Mouse (Mus musculus): Measurements from ENCODE around the gene Inafm2. TPM values are rescaled to one million over a fixed set of nuclear protein-coding genes. Genes with fewer than 3 reads are reported as not detected.

Gene Inafm2
- polyA plus RNA-seq, 1 experiment from 2014 or later, result 16.5 TPM

DNA sequence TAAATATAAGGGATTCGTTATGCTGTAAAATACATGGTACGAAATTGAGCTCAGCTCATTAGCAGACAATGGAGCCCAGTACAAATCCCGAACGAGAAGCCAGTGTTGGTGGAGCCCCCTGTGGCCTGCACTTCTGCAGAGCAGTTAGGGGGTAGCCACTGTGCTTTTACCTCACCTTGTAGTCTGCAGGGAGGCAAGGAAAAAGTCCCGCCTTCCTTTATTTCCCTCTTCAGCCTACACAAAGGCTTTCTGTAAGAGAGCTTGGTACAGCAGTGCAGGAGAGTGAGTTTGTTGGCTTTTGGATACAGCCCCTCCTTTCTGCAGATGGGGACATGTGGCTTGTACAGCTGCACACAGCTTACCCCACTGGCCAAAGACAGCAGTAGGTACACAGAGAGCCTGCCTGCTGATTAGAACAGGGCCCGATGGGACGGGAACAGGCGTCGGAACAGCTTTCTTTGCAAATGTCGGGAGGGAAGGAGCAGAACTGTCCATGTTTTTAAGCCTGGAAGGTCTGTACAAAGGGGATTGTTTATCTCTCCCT, 3.9 kb downstream of the Inafm2 start:
- Histone ChIP-seq H3K27me3 (peaks cover 8% of the 10 kb centered on the region), H3K4me1 (peaks cover 31% of the 10 kb centered on the region), H3K9ac (no peak overlapping the region), H3K9me3 (no peaks in the 10 kb centered on the region), H3K36me3 (no peaks in the 10 kb centered on the region), H3K4me2 (replicated peaks) (no peak overlapping the region), H3K4me3 (no peak overlapping the region), H3K27ac (no peak overlapping the region)
- ATAC-seq (ENCODE audit: insufficient number of reproducible peaks, insufficient read depth, low FRiP score, low TSS enrichment), result no peak
- WGBS, result 33% methylated on average over 10 of the region's 10 CpGs

DNA sequence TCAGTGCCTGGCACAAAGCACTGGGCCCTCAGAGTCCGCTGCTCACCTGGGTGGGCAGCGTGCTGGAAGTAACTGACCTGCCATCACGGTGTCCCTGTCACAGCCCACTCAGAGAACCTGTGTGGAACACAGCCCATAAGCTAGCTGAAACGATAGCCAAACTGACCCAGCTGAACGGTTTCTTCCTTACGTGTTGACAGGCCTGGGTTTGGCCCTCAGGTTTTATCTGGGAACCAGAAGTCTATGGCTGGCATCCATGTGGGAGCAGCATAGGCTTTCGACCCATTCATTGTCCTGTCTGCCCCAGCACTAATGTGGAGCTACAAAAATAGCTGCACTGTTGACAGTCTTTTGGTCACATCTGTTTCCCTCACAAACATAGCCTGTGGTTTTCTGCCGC, 4.9 kb downstream of the Inafm2 start:
- Histone ChIP-seq H3K4me1 (peaks cover 25% of the 10 kb centered on the region), H3K4me3 (no peak overlapping the region), H3K9me3 (no peaks in the 10 kb centered on the region), H3K4me2 (replicated peaks) (no peak overlapping the region), H3K36me3 (no peaks in the 10 kb centered on the region), H3K27me3 (no peaks in the 10 kb centered on the region), H3K9ac (no peak overlapping the region), H3K27ac (no peak overlapping the region)
- WGBS, result 77% methylated on average over 8 of the region's 8 CpGs
- no peak for ATAC-seq (ENCODE audit: insufficient number of reproducible peaks, insufficient read depth, low FRiP score, low TSS enrichment)

DNA sequence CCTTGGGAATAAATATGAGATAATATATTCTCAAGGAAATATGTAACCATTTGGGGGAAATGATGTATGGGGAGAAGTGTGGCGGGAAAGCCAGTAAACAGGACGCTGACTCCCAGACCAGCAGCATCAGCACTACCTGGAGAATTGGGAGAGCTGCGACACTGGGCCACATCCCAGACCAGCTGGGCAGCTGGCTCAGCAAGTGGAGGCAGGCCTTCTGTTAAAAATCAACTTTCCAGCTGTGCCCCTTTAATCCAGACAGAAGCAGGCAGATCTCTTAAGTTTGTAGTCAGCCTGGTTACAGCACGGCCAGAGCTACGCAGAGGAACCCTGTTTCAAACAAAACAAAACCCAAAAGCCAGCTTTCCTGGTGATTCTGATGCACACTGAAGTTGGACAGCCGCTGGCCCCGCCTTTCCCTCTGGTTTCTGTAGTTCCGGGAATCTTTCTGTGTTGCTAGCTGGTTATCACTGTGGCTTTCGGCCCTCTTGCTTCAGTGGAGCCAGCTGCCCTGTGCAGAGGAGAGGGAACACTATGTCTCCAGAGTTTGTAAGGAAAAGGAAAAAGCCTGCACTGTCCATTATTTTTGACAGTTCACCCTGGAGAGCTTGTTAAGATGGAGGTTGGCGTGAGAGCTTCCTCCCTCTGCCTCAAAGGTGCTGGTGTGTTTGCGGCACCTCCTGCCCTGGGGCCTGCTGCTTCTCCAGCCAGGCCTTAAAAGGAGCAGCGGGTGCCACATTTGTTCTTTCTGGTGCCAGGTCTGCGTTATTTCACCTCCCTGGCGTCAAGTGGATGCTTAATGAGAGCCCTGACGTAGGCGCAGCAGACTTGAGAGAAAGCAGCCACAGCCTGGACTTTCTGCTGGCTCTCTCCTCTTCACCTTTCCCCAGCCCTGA, 6.6 kb downstream of the Inafm2 start:
- no peak overlapping the region for H3K4me3 ChIP-seq
- no peak overlapping the region for H3K4me2 ChIP-seq (replicated peaks)
- H3K27ac ChIP-seq, result 0 out of 2 replicates have a peak overlapping the region, but pooled peaks have one; percentile 12
- H3K36me3 ChIP-seq, result no peaks in the 10 kb centered on the region
- no peaks in the 10 kb centered on the region for H3K9me3 ChIP-seq
- peaks cover 23% of the 10 kb centered on the region for H3K4me1 ChIP-seq
- no peak overlapping the region for H3K9ac ChIP-seq
- WGBS, result 69% methylated on average over 16 of the region's 16 CpGs
- no peaks in the 10 kb centered on the region for H3K27me3 ChIP-seq
- no peak for ATAC-seq (ENCODE audit: insufficient number of reproducible peaks, insufficient read depth, low FRiP score, low TSS enrichment)

DNA sequence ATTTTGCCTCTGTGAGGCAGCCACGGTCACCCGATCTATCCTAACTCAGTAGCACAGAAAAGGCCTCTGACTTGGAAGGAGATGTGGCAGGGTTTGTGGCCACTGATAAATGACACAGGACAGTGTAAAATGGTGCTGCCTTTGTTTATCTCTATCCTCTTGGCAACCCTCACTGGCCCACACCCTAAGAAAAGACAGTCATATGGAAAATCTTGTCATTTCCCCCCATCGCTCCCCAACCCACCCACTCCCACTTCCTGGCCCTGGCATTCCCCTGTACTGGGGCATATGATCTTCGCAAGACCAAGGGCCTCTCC, 7.2 kb downstream of the Inafm2 start:
- ATAC-seq (ENCODE audit: insufficient number of reproducible peaks, insufficient read depth, low FRiP score, low TSS enrichment), result no peak
- 75% methylated on average over 4 of the region's 4 CpGs for WGBS
- 0 out of 2 replicates have a peak overlapping the region, but pooled peaks have one; percentile 12 for H3K27ac ChIP-seq

DNA sequence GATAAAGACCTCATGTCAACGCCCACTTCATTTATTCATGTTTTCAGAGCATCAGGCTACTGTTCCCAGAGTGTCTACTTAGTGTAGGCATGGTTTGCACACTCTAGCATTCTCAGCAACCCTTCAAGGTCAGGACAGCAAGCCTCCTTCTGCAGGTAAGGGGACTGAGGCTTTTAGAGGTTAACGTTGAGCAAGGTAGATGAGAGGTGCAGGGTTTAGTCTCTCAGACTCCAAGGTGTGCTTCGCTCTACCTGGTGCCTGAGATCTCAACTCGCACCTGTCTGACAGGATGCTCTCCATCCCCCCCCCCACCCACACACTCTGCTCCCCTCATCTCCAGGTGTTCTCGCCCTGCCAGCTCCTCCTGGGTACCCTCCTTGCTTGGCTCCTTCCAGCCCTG, 8.6 kb downstream of the Inafm2 start:
- no peak for ATAC-seq (ENCODE audit: insufficient number of reproducible peaks, insufficient read depth, low FRiP score, low TSS enrichment)
- Histone ChIP-seq H3K27me3 (no peaks in the 10 kb centered on the region), H3K36me3 (no peaks in the 10 kb centered on the region), H3K4me3 (no peak overlapping the region), H3K4me1 (peaks cover 9% of the 10 kb centered on the region), H3K4me2 (replicated peaks) (no peak overlapping the region), H3K27ac (no peak overlapping the region), H3K9ac (no peak overlapping the region), H3K9me3 (no peaks in the 10 kb centered on the region)
- 88% methylated on average over 5 of the region's 5 CpGs for WGBS

More for the DNA sequence above, 7.2 kb downstream of the Inafm2 start:
- H3K9me3 ChIP-seq, result no peaks in the 10 kb centered on the region
- no peaks in the 10 kb centered on the region for H3K36me3 ChIP-seq
- no peak overlapping the region for H3K4me3 ChIP-seq
- no peak overlapping the region for H3K4me2 ChIP-seq (replicated peaks)
- no peak overlapping the region for H3K9ac ChIP-seq
- H3K4me1 ChIP-seq, result peaks cover 18% of the 10 kb centered on the region
- no peaks in the 10 kb centered on the region for H3K27me3 ChIP-seq

DNA sequence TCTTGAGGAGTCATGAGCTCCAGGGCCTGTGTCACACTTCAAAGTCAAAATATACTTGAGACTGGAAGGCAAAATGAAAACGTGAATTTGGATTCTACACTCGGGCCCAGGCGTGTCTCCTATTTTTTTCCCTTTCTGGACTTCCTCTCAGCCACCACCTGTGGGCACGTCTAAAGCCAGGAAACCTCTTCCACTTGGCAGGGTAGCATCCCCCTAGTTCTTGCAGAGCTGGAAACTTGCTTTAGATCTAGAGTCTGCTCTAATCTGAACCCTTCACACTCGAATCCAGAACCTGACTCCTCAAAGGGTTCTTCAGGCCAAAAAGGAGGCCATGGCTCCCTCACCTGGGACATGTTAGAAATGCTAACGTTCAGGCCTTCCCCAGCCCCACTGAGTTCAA, 9.8 kb downstream of the Inafm2 start:
- Histone ChIP-seq H3K4me1 (peaks cover 5% of the 10 kb centered on the region; the same call in 1 of the 2 replicates), H3K36me3 (no peaks in the 10 kb centered on the region), H3K9me3 (no peaks in the 10 kb centered on the region), H3K27me3 (peaks cover 2% of the 10 kb centered on the region; the same call in 1 of the 2 replicates), H3K4me3 (no peak overlapping the region), H3K9ac (no peak overlapping the region), H3K27ac (no peak overlapping the region), H3K4me2 (replicated peaks) (no peak overlapping the region)
- no peak for ATAC-seq (ENCODE audit: insufficient number of reproducible peaks, insufficient read depth, low FRiP score, low TSS enrichment)
- WGBS, result 79% methylated on average over 6 of the region's 6 CpGs

DNA sequence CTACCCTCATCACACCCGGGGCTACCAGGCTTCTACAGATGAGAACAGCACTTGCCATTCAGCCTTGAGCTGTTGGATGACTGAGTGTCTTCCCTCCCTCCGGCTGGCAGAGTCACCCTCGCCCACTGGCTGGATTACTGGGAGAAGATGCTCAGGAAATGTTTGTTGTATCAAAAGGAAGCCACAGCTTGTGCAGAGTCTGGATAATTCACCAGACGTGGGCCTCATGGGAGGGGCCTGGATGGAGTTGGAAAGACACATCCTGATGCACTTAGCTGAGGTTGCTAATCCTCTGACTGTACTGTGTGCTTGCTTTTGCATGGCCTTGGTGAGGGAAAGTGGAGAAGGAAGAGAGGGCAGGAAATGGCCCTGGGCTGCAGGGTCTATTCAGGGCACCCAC, 10.5 kb downstream of the Inafm2 start:
- Histone ChIP-seq H3K4me1 (peaks cover 6% of the 10 kb centered on the region; the same call in 1 of the 2 replicates), H3K27me3 (peaks cover 8% of the 10 kb centered on the region; the same call in 1 of the 2 replicates)
- 76% methylated on average over 4 of the region's 4 CpGs for WGBS

DNA sequence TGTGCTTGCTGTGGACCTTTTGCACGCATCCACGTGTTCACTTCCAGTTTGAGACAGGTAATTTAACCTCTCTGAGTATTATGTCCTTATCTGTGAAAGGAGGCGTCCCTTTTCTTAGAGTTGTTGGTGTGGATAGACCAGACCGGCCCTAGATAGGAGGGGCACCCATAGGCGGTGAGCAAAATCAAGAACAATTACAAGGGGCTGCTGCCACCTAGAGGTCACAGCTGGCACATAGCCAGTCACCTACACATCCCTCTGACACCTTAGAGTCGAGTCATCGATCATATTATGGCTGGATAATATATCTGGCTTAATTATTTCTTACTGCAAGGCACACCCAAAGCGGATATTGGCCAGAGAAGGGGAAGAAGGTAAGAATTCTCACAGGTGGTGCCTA, 14.3 kb downstream of the Inafm2 start:
- Histone ChIP-seq H3K9ac (no peak overlapping the region), H3K4me3 (no peak overlapping the region), H3K27me3 (peaks cover 17% of the 10 kb centered on the region), H3K4me1 (peaks cover 34% of the 10 kb centered on the region), H3K9me3 (no peaks in the 10 kb centered on the region), H3K36me3 (no peaks in the 10 kb centered on the region), H3K27ac (no peak overlapping the region), H3K4me2 (replicated peaks) (no peak overlapping the region)
- 14% methylated on average over 8 of the region's 8 CpGs for WGBS
- no peak for ATAC-seq (ENCODE audit: insufficient number of reproducible peaks, insufficient read depth, low FRiP score, low TSS enrichment)

More for the DNA sequence above, 10.5 kb downstream of the Inafm2 start:
- H3K4me3 ChIP-seq, result no peak overlapping the region
- no peak for ATAC-seq (ENCODE audit: insufficient number of reproducible peaks, insufficient read depth, low FRiP score, low TSS enrichment)
- no peaks in the 10 kb centered on the region for H3K36me3 ChIP-seq
- H3K27ac ChIP-seq, result no peak overlapping the region
- H3K9ac ChIP-seq, result no peak overlapping the region
- H3K4me2 ChIP-seq (replicated peaks), result no peak overlapping the region
- no peaks in the 10 kb centered on the region for H3K9me3 ChIP-seq

DNA sequence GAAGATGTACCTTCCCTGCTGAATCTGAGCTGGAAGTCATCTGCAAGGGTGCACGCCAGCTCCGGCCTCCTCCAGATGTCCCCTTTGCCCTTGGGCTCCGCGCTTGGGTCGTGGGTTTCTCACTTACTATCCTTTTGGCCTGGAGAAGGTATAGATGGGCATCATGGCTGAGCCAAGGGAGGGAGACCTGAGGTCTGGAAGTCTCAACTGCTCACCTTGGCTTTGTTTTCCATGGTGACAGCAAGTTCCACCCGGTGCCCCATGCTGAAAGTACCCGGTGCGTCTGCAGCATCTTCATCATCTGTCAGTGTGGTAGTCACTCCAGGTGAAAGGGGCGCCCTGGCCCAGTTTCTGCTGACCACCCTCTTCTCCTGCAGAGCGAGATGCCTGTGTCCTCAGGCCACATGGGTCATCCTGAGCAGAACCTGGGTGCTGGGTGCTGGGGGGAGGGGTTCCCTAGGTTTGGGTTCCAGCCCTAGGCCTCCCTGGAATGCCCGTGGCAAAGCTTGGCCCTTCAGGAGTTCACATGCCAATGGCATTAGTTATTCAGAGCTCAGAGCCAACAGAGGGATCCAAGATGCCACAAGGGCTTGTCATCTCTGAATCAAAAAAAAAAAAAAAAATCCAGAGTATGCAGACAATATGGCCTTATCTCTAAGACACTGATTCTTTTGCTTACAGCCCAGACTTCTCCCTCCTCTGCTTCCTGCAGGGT, 14.9 kb downstream of the Inafm2 start:
- H3K9me3 ChIP-seq, result no peaks in the 10 kb centered on the region
- no peak overlapping the region for H3K4me3 ChIP-seq
- no peak overlapping the region for H3K27ac ChIP-seq
- WGBS, result 79% methylated on average over 11 of the region's 11 CpGs
- H3K36me3 ChIP-seq, result no peaks in the 10 kb centered on the region
- peaks cover 17% of the 10 kb centered on the region for H3K27me3 ChIP-seq
- H3K9ac ChIP-seq, result no peak overlapping the region
- ATAC-seq (ENCODE audit: insufficient number of reproducible peaks, insufficient read depth, low FRiP score, low TSS enrichment), result no peak
- peaks cover 34% of the 10 kb centered on the region for H3K4me1 ChIP-seq
- no peak overlapping the region for H3K4me2 ChIP-seq (replicated peaks)

DNA sequence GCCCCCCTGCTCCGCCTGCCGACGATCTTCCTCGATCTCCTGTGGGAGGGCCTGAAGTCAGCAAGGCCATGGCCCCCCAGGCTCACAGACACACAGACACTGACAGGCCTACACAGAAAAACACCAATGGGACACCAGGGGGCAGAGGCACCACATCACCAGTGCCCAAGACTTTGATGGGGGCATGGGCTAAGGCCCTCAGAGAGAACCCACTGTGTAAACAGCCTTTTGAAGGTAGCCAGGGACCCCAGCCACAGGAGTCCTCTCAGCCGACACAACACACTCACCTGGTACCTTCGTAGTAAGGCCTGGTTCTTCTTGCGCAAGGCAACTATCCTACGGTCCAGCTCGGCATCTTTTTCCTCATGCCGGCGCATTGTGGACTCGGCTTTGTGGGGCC, 15.8 kb downstream of the Inafm2 start:
- peaks cover 17% of the 10 kb centered on the region for H3K27me3 ChIP-seq
- peaks cover 34% of the 10 kb centered on the region for H3K4me1 ChIP-seq
- peak overlapping the region; percentile 49; the same call in 1 of the 2 replicates for H3K9ac ChIP-seq
- no peaks in the 10 kb centered on the region for H3K36me3 ChIP-seq
- peak overlapping the region; percentile 50 for H3K4me2 ChIP-seq (replicated peaks)
- H3K4me3 ChIP-seq, result no peak overlapping the region
- peak overlapping the region; percentile 93 for H3K27ac ChIP-seq
- ATAC-seq (ENCODE audit: insufficient number of reproducible peaks, insufficient read depth, low FRiP score, low TSS enrichment), result no peak
- no peaks in the 10 kb centered on the region for H3K9me3 ChIP-seq
- WGBS, result 81% methylated on average over 12 of the region's 12 CpGs

DNA sequence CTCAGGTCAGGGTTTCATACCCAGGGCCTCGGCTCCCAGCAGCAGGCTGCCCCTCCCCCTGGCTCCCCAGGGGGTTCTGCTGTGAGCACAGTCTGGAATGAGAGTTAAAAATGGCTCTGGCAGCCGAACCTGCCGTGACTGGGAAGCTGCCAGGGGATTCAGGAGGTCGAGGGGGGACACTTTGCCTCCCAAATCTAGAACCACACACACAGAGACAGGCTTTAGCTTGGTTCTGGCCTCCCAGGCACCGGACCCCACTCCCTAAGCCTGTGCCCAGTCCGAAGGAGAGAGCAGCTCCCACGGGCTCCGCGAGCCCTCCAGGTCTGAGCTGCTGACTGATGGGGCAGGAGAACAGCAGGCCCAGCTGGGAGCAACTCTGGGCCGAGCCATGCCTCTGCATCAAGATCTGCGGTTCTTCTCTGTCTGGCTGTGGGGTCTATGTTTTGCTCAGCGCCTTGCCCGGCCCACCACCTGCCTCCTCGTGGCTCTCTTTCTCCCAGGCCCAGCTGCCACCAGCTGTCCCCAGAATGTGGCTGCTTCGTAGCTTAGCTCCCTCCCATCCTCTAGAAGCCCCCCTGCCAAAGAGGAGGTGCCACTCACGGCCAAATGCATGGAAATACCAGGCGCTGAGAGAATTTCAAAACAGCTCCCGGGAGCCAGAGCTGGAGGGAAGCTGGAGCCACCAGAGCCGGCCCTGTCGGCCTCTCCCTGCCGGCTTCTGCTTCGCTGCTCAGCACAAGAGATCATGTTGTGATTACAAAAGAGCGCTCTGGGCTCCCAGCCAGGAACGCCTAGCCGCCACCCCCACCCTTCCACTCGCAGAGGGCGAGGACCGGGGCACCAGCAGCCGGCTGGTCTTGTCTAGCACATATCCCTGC, 16.6 kb downstream of the Inafm2 start, which contains the start of gene Ccdc9b:
TSS of gene Ccdc9b (minus strand) at position 756 of the 878 bp plus-strand sequence.
- Histone ChIP-seq H3K4me1 (peaks cover 34% of the 10 kb centered on the region), H3K4me2 (replicated peaks) (peak within 1 kb of the TSS; percentile 50), H3K27ac (peak within 1 kb of the TSS; percentile 93), H3K4me3 (peak within 1 kb of the TSS; percentile 24), H3K9ac (peak within 1 kb of the TSS; percentile 49), H3K36me3 (no peaks in the 10 kb centered on the region), H3K27me3 (peaks cover 17% of the 10 kb centered on the region), H3K9me3 (no peaks in the 10 kb centered on the region)
- 4% methylated on average over 29 of the region's 29 CpGs for WGBS
- ATAC-seq (ENCODE audit: insufficient number of reproducible peaks, insufficient read depth, low FRiP score, low TSS enrichment), result peak; percentile 76
